Mouse (Mus musculus) left cerebral cortex, adult 8-10 months (tissue): ENCODE data around the gene Ptger1. TPM values are rescaled to one million over a fixed set of nuclear protein-coding genes. Genes with fewer than 3 reads are reported as not detected.

ENCODE experiments used
- DNase-seq, 2 experiments: peaks; one replicate each; pipeline ENCODE4 v3.0.0; 2022; ENCODE audit warnings: low spot score in 2 of 2
- total RNA-seq, 4 experiments: library from RNA; stranded (reverse); gene quantifications; 2 replicates each; pipeline ENCODE4 v1.2.4; 2022

Gene Ptger1
- total RNA-seq, 4 experiments from 2014 or later: 0.83 to 1.5 (median 1.3) TPM

- DNase-seq: no peak
These were observed 10.4 kb upstream of the Ptger1 start for GRCm38 (mm10) chr8:83656043-83656442.

DNA sequence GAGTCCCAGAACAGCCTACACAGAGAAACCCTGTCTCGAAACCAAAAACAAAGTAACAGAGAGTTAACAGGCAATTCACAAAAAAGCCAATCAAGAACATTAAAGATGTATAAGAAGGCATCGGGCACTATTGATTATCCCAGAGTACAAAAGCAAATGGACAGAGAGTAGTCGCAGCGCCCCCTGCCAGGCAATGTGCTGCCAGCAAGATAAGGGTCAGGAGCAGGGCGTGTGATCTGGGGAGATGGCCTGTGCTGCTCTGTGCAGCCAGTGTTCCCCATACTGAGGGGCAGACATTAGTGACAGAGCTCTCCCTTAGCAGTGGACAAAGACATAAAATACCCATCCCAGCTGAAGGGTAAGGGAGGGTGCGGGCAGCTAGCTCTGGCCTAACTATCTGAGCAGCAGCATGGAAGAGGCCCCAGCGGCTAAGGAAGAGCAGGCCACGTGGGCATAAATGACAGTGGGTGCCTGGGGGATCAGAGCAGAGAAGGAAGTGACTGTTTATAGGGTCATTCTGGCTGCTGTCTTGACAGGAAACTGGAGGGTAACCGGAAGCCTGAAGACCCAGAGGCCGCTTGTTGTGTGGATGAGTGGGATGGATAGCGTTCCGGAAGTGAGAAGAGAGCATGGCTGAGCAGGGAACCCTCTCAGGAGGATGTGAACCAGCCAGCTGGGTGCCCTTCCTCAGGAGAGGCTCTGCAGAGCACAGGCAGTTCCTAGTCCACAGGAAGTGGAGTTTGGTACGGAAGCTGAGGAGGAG, 9.8 kb upstream of the Ptger1 start:
- no peak for DNase-seq

GRCm38 (mm10) chr8:83660545-83660944, 5.9 kb upstream of the Ptger1 start:
- no peak for DNase-seq

- no peak for DNase-seq
These were observed 5.3 kb upstream of the Ptger1 start for GRCm38 (mm10) chr8:83660995-83661680.

- peak; percentile 78 to 92 for DNase-seq
These were observed 4.1 kb upstream of the Ptger1 start for GRCm38 (mm10) chr8:83662421-83662826.

DNA sequence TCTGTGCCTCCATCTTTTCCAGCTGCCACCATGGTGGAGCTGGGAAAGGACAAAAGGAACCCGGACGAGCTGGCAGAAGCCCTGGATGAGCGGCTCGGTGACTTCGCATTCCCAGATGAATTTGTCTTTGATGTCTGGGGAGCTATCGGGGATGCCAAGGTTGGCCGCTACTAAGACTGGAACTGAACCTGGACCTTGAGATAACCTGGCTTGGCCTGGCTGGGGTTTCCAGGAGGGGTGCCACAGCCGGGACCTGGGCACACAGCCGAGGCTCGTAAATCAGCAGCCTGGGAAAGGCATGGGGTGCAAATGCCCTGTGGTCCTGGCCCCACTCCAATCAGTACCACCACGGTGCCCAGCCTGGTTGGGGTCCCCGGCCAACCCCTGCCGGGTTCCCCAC, 2.4 kb upstream of the Ptger1 start:
- no peak for DNase-seq

DNA sequence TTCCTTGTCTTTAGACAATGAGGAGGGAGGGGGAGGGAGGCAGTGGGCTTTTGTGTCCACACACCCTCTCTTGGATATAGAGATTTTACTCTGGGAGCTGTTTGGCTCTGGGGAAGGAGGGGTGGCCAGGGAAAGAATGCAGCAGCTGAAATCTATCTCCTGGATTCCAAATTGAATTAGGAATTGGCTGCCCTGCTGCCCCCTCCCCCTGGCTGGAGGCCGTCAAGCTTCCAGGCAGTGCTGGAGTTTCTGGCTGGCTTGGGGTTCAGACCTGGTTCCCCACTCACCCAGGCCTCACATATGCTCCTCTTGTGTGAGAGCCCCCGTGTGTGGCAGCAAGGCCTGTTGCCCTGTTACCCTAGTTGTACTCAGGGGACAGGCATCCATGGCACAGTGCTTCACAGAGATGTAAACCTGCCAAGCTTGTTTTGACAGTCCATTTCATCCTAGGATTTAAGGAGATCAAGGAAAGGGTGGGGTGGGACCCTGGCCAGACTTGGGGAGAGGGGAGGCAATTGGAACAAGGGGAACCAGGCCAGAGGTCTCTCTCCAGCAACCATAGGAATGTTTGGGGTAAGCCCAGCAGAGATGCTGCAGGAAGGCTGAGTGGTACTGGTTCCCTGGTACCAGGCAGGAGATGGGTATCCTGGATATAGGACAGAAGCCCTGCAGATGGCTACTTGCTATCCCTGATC, 1.4 kb upstream of the Ptger1 start:
- no peak for DNase-seq

DNA sequence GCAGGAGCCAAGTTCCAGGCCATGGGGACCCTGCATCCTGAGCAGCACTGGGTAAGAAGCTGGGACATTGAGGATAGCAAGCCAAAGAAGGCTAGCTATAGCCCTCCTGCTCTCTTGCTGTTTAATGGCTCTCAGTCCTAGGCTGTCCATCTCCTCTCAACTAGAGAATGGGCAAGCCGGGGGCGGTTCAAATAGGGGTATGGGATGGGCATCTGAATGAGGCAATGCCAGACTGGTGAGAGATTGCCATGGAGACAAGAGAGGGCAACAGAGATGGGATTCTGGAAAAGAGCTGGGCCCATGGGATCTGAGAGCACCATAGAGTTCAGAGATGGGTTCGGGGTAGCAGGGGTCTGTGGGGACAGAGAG, 372 bp downstream of the Ptger1 start:
- no peak for DNase-seq

- no peak for DNase-seq
These were observed 1.0 kb downstream of the Ptger1 start for GRCm38 (mm10) chr8:83667526-83667925.

- DNase-seq: no peak
These were observed 1.8 kb downstream of the Ptger1 start for GRCm38 (mm10) chr8:83668010-83668916.

DNA sequence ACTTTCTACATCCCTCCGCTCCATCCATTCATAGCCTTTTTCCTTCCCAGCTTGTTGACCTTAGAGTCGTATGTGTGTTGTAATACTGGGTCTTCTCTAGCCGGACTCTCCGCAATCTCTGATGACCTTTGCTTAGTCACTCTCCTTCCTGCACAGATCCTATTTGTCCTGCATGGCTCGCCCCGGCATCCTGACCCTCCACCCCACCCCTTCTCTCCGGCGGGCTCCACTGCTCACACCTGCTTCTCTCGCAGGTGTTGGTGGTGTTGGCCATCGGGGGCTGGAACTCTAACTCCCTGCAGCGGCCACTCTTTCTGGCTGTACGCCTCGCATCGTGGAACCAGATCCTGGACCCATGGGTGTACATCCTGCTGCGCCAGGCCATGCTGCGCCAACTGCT, 2.5 kb downstream of the Ptger1 start:
- no peak for DNase-seq

DNA sequence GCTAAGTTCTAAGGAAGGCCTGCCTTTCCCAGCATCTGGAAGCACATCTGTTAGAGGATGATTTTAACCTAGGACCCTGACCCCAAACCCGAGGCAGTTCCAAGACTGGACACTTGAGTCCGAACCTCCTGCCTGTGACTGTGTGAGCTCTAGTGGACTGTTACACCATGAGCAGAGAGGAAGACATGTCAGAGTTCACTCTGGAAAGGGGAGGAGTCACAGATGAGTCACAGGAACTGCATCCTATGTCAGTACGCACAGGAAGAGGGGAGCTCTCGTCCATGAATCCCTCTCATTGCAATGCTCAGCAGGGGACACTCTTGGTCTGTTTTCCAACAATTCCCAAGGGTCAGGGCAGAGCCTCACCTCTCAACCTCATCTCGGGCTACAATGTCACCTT, 6.5 kb downstream of the Ptger1 start:
- no peak for DNase-seq

DNA sequence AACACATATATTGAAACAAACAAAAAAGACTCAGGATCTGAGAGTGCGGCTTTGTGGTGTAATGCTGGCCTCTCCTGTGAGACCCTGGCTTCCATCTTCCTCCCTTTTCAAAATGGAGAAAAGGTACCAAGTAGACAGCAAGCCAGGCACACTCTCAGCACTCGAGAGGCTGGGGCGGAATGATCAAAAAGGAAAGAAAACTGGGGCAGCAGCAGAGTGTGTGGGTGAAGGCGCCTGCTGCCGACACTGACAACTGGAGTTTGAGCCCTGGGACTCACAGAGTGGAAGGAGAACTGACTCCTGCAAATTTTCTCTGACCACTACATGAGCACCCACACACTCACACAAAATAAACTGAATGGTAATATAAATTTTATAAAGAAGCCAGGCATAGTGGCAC, 8.0 kb downstream of the Ptger1 start:
- DNase-seq: no peak

DNA sequence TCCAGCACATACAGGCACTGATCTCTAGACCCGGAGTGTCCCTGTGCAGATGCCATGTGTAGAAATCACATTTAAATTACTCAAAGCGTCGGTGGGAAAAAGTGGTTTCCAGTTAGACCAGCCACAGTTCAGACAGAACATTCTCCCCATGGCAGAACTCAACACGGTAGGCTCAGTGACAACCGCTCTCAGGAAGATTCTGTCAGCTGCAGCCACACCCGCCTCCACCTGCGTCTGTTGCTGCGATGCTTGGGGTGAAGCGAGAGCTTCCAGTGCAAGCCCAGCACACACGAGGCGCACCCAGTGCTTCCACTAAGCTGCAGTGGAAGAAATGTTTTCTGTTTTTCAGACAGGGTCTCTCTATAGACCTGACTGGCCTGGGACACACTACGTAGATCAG, 13.4 kb downstream of the Ptger1 start:
- peak in 1 of 2 experiments; percentile 80 for DNase-seq

- DNase-seq: no peak
These were observed 14.1 kb downstream of the Ptger1 start for GRCm38 (mm10) chr8:83680603-83681002.

DNA sequence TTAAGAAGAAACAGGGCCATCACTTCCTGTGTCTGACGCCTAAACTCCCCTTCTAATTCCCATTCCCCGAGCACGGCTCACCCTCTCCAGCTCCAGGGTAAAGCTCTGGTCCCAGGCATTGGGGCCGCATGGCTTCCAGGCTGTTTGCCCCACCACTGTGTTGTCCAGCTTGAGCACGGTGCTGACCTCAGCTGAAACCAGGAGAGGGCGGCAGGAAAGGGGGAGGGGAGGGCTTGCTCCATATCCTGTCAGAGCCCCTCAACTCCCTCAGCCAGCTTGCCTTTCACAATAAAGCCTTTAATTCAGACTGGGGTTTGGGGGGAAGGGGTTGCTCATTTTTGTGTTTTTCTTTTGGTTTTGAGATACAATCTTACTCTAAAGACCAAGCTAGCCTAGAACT, 14.6 kb downstream of the Ptger1 start:
- no peak for DNase-seq

DNA sequence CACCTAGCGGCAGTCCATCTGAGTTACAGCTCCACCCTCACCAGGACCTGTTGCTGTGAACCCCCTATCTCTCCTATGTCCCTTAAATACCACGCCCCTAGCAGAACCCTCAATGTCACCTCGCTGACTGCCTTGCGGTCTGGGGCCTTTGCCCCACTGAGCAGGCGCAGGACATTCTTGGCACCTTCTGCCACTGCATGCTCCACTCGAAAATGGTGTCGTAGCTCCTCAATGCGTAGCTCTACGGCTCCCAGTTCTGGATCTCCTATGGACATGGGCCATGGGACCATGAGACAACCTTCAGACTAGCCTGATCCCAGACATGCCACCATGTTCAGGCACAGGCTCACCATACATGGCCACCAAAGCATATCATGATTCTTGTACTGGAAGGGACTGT, 18.0 kb downstream of the Ptger1 start:
- no peak for DNase-seq

DNA sequence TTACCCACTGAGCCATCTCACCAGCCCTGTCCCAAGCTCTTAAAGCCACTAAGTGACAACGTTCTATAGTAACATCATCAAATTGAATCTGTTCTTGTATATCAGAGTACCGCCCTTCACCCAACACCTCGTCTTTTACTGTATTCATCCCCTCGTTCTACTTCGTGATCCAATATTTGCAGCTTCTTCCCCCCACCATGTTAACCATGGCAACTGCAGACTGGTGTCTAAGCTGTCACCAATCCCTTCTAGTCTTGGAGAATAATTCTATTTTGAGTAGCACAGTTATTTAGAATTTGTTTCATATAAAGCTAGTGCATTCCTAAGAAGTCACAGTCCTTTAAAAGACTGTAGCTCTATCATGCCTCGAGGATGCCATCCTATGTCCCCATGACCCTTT, 22.8 kb downstream of the Ptger1 start:
- DNase-seq: no peak

- no peak for DNase-seq
These were observed 27.2 kb downstream of the Ptger1 start for GRCm38 (mm10) chr8:83693609-83694236.

- DNase-seq: no peak
These were observed 28.1 kb downstream of the Ptger1 start for GRCm38 (mm10) chr8:83694369-83695160.
